ENCODE assay signal across 21 mouse cellular contexts in the genomic region with DNA sequence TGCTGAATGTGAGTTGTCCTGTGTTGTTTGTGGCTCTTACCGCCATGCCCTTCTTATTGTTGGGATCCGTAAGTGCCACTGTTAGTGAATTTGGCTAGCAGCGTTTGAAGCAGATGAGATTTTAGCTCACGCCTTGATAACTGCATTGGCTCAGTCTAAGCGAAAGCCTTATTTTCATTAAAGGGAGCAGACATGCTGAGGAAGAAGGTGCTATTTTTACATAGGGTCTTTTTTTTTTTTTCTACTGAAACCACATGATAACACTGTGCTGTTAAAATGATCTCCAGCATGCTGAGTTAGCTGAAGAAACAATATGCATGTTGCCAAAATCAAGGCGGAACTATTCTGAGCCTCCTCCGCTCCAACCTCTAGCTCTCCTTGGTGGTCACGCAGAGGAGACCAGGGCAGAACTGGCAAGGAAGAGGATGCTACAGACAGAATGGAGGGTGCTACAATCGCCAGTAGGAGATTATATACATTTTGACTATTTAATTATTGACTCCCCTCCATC.
A peak's percentile ranks its signal among the peaks of the same experiment; 100 is the strongest.
DNase-seq lines count a peak whose midpoint lies in the region; ATAC-seq and TF ChIP-seq lines count a peak whose summit lies in the region.
"Had no signal": no experiment of that assay in that cellular context is flagged by ENCODE, and none has a peak within 500 bp of the region (broad histone marks: within the 10 kb centered on the region; RNA-seq: fewer than 3 reads in every experiment).

No protein-coding gene starts in this region.

- H3K4me1 ChIP-seq in forebrain, postnatal 0 days (ENCODE audit: insufficient read depth) = no peaks in the 10 kb centered on the region
- no peaks in the 10 kb centered on the region for H3K4me1 ChIP-seq in forebrain, embryonic 10.5 days
- H3K4me1 ChIP-seq: embryonic facial prominence, embryonic 10.5 days had no signal

- no peak overlapping the region for H3K4me2 ChIP-seq in forebrain, postnatal 0 days (ENCODE audit: low read depth)
- H3K4me2 ChIP-seq: hindbrain, embryonic 14.5 days had no signal

- no peak overlapping the region for H3K4me3 ChIP-seq in forebrain, postnatal 0 days (ENCODE audit: low read depth, low read length)
- no peak overlapping the region for H3K4me3 ChIP-seq in forebrain, embryonic 10.5 days
- H3K4me3 ChIP-seq in left cerebral cortex, adult 2 months = no peak overlapping the region
- H3K4me3 ChIP-seq: embryonic facial prominence, embryonic 10.5 days; heart, embryonic 10.5 days had no signal

- no peak overlapping the region for H3K9ac ChIP-seq in forebrain, postnatal 0 days
- H3K9ac ChIP-seq: hindbrain, embryonic 14.5 days had no signal

- peak; percentile 89 for ATAC-seq in forebrain, postnatal 0 days
- ATAC-seq: CD4-positive, CD25-positive, alpha-beta regulatory T cell, adult 4 months; intestine, embryonic 16.5 days had no signal

- H3K27me3 ChIP-seq in forebrain, postnatal 0 days (ENCODE audit: insufficient read depth, low read length) = no peaks in the 10 kb centered on the region
- no peaks in the 10 kb centered on the region for H3K27me3 ChIP-seq in forebrain, embryonic 10.5 days (ENCODE audit: poor library complexity, severe bottlenecking)

- no peak overlapping the region for H3K27ac ChIP-seq in forebrain, postnatal 0 days (ENCODE audit: low read depth, low read length)
- H3K27ac ChIP-seq in forebrain, embryonic 10.5 days = no peak overlapping the region
- 0 out of 2 replicates have a peak overlapping the region, but pooled peaks have one; percentile 15 for H3K27ac ChIP-seq in left cerebral cortex, adult 2 months
- H3K27ac ChIP-seq: embryonic facial prominence, embryonic 10.5 days; heart, embryonic 10.5 days; hindbrain, embryonic 14.5 days had no signal

- no peak for TF ChIP-seq CTCF in forebrain, postnatal 0 days (IDR thresholded peaks at IDR 0.05; ENCODE audit: low read depth)
- no peak for TF ChIP-seq CTCF in left cerebral cortex, adult 2 months (IDR thresholded peaks at IDR 0.05)

- H3K9me3 ChIP-seq in forebrain, postnatal 0 days (ENCODE audit: low read length) = no peaks in the 10 kb centered on the region
- no peaks in the 10 kb centered on the region for H3K9me3 ChIP-seq in forebrain, embryonic 10.5 days
- H3K9me3 ChIP-seq: embryonic facial prominence, embryonic 10.5 days; heart, embryonic 10.5 days had no signal

- WGBS in forebrain, postnatal 0 days = 65% methylated on average over 9 of the region's 9 CpGs
- WGBS in forebrain, embryonic 10.5 days = 93% methylated on average over 9 of the region's 9 CpGs

- DNase-seq in cerebellum, postnatal 10 days = peak; percentile 8 to 10
- no peak for DNase-seq in cerebellum, adult 9-11 months
- DNase-seq in forebrain, postnatal 0 days = peak; percentile 63
- DNase-seq in forebrain, embryonic 10.5 days (ENCODE audit: extremely low spot score, low spot score) = no peak
- DNase-seq in left cerebral cortex, adult 2 months (ENCODE audit: extremely low spot score in 1 of 2, low spot score in 2 of 2) = no peak
- no peak for DNase-seq in left cerebral cortex, adult 18-20 months (ENCODE audit: low spot score in 2 of 2)
- peak; percentile 10 for DNase-seq in skeletal muscle tissue, adult 2 months (ENCODE audit: low read depth, low spot score)
- DNase-seq in spleen, postnatal 14 days (ENCODE audit: low spot score in 2 of 2) = no peak
- DNase-seq: adrenal gland, adult 8-10 months; adrenal gland, postnatal 36 days; B cell, adult 2 months; cerebellum, adult 11-12 months; cerebellum, adult 9-10 months; gastrocnemius, postnatal 36 days; heart, postnatal 10 days had no signal

- intact Hi-C loops in left cerebral cortex, adult 2 months (cut with DNase I) = no loop called here

- H3K36me3 ChIP-seq in forebrain, postnatal 0 days (ENCODE audit: insufficient read depth) = no peaks in the 10 kb centered on the region
- H3K36me3 ChIP-seq in forebrain, embryonic 10.5 days (replicated peaks) = no peaks in the 10 kb centered on the region
- H3K36me3 ChIP-seq: embryonic facial prominence, embryonic 10.5 days; G1E; heart, embryonic 10.5 days had no signal

Comparison
In these comparisons a context has a peak if more than half of its experiments do, and no peak if none do; other contexts are left out.
1. DNase-seq: peak in cerebellum, postnatal 10 days (2 of 2), forebrain, postnatal 0 days (single experiment) and skeletal muscle tissue, adult 2 months (single experiment); none in cerebellum, adult 9-11 months (single experiment), forebrain, embryonic 10.5 days (single experiment), left cerebral cortex, adult 2 months (0 of 2), left cerebral cortex, adult 18-20 months (0 of 2) and spleen, postnatal 14 days (0 of 2).